Mouse (Mus musculus): ENCODE results near the gene Tkt. TPM values are rescaled to one million over a fixed set of nuclear protein-coding genes. Genes with fewer than 3 reads are reported as not detected.

The Tkt gene
- polyA plus RNA-seq, 1 experiment from 2014 or later, result 244 TPM

DNA sequence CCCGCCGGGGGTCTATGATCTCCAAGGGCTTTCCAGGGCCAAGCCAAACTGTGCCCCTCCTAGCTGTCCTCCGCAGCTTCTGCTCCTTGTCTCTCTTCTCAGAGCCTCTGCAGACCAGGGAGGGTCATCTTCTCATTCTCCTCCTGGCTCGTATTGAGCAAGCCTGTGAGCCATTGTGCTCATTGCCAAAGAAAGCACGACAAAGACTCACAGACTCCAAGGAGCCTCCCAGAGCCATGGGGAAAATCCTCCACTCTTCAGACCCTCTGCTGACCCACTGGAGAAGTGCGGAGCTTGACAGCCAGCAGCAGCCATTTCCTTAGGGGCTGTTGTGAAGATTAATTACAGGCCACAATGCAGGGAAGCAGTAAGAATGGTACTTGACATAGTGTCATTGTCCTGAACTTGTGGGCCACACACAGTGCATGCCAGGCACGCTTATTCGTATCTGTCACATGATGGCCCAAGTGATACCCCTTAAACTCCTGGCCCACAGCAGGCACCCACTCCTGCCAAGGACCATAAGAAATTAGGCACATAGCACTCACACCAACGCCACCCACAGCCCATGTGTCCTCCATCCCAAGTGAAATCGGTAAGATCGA, 42.0 kb downstream of the Tkt start:
- no peaks in the 10 kb centered on the region for H3K27me3 ChIP-seq (ENCODE audit: control insufficient read depth, insufficient read depth, low read depth, low read length)
- H3K4me1 ChIP-seq (replicated peaks; ENCODE audit: control insufficient read depth, insufficient read depth, low read length), result peaks cover 28% of the 10 kb centered on the region
- no peak overlapping the region for H3K27ac ChIP-seq (ENCODE audit: low read length)
- H3K4me3 ChIP-seq (ENCODE audit: low read length), result no peak overlapping the region
- 61% methylated on average over 11 of the region's 11 CpGs for WGBS
- no peaks in the 10 kb centered on the region for H3K9me3 ChIP-seq (ENCODE audit: control insufficient read depth, low read length)
- ATAC-seq (ENCODE audit: low read depth), result no peak
- peaks cover 2% of the 10 kb centered on the region; the same call in 1 of the 2 replicates for H3K36me3 ChIP-seq (ENCODE audit: control insufficient read depth, insufficient read depth, low read length)
- no peak overlapping the region for H3K4me2 ChIP-seq (ENCODE audit: low read depth, low read length)
- no peak overlapping the region for H3K9ac ChIP-seq (ENCODE audit: low read length)

DNA sequence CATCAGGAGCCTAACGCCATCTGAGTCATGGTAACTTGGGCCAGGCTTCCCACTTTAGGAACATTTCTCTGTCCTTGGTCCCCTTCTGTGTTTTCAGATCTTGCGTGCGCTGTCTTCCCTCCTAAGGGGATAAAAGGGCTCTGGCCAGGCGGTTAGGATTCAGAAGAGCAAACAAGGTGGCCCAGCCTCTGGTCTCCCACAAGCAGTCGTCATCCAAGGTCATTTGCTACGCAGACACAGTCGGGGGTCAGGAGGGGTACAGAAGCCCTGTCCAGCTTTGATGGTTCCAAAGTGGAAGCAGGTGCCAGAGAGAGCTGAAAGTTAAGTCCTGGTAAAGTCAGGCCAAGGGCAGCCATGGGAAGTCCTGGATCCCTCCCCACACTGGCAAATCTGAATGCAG, 42.8 kb downstream of the Tkt start:
- H3K4me3 ChIP-seq (ENCODE audit: low read length), result no peak overlapping the region
- H3K9me3 ChIP-seq (ENCODE audit: control insufficient read depth, low read length), result no peaks in the 10 kb centered on the region
- H3K27me3 ChIP-seq (ENCODE audit: control insufficient read depth, insufficient read depth, low read depth, low read length), result no peaks in the 10 kb centered on the region
- ATAC-seq (ENCODE audit: low read depth), result no peak
- H3K4me2 ChIP-seq (ENCODE audit: low read depth, low read length), result no peak overlapping the region
- peaks cover 27% of the 10 kb centered on the region for H3K4me1 ChIP-seq (replicated peaks; ENCODE audit: control insufficient read depth, insufficient read depth, low read length)
- H3K36me3 ChIP-seq (ENCODE audit: control insufficient read depth, insufficient read depth, low read length), result peaks cover 6% of the 10 kb centered on the region; the same call in 1 of the 2 replicates
- 68% methylated on average over 7 of the region's 7 CpGs for WGBS
- no peak overlapping the region for H3K27ac ChIP-seq (ENCODE audit: low read length)
- H3K9ac ChIP-seq (ENCODE audit: low read length), result no peak overlapping the region

DNA sequence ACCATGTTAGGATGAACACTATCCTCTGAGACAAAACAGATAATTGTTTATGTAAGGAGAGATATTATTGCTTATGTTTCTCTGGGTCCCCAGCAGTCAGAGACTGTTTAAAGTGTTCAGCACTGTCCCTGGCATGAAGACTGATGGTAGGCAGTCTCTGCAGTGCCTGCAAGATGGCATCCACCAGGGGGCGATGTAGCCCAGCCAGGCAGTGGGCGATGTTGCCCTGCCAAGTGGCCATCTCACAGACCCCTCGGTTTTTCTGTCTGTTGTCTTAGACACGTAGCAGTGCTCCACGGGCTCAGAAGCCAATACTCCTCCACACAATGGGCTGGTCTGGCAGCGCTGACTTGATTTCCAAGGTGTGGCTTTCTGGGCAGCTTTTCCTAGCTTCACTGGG, 43.3 kb downstream of the Tkt start:
- ATAC-seq (ENCODE audit: low read depth), result no peak
- H3K9ac ChIP-seq (ENCODE audit: low read length), result 0 out of 2 replicates have a peak overlapping the region, but pooled peaks have one; percentile 17
- H3K27me3 ChIP-seq (ENCODE audit: control insufficient read depth, insufficient read depth, low read depth, low read length), result no peaks in the 10 kb centered on the region
- peaks cover 6% of the 10 kb centered on the region; the same call in 1 of the 2 replicates for H3K36me3 ChIP-seq (ENCODE audit: control insufficient read depth, insufficient read depth, low read length)
- no peak overlapping the region for H3K4me2 ChIP-seq (ENCODE audit: low read depth, low read length)
- no peaks in the 10 kb centered on the region for H3K9me3 ChIP-seq (ENCODE audit: control insufficient read depth, low read length)
- WGBS, result 10% methylated on average over 6 of the region's 6 CpGs
- no peak overlapping the region for H3K4me3 ChIP-seq (ENCODE audit: low read length)
- H3K27ac ChIP-seq (ENCODE audit: low read length), result no peak overlapping the region
- H3K4me1 ChIP-seq (replicated peaks; ENCODE audit: control insufficient read depth, insufficient read depth, low read length), result peaks cover 27% of the 10 kb centered on the region

DNA sequence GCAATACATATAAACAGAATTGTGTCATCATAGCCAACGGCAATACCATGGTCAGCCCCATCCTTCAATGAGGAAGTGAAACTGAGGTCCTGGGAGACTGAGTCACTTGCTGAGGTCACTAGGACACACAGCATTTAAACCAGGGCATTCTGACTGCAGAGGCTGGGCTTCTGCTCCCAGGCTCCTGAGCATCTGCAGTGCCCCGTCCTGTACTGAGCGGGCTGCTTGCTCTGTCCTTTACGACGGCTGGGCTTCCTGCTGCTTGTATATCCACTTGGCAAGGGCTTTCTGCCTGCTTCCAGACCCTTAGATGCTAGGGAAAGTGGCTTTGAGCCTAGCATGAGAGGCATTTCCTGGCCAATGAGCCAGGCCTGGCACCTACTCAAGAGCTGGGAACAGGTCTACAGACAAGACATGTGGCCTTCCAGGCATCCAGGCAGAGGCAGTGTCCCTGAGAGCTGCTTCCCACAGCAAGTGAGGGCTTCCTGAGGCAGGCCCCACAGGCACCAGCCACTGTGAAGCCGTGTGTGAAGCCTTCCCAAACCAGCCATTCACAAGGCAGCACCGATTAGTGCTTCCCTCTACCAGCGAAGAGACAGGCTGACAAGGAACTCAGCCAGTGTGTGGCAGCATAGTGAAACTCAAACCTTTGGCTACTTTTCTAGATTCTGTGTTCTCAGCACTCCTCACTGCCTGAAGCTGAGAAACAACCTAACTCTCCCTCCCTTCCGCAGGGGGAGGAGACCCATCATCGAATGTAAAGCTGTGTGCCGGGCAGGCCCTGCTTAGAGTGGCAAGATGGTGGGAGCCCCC, 45.3 kb downstream of the Tkt start:
- Histone ChIP-seq H3K4me1 (replicated peaks; ENCODE audit: control insufficient read depth, insufficient read depth, low read length) (peaks cover 22% of the 10 kb centered on the region), H3K36me3 (ENCODE audit: control insufficient read depth, insufficient read depth, low read length) (peaks cover 8% of the 10 kb centered on the region; the same call in 1 of the 2 replicates), H3K27ac (ENCODE audit: low read length) (peak overlapping the region; percentile 81), H3K9me3 (ENCODE audit: control insufficient read depth, low read length) (no peaks in the 10 kb centered on the region), H3K4me3 (ENCODE audit: low read length) (no peak overlapping the region), H3K9ac (ENCODE audit: low read length) (peak overlapping the region; percentile 26; the same call in 1 of the 2 replicates), H3K27me3 (ENCODE audit: control insufficient read depth, insufficient read depth, low read depth, low read length) (no peaks in the 10 kb centered on the region), H3K4me2 (ENCODE audit: low read depth, low read length) (no peak overlapping the region)
- ATAC-seq (ENCODE audit: low read depth), result peak; percentile 75
- WGBS, result 33% methylated on average over 11 of the region's 11 CpGs

DNA sequence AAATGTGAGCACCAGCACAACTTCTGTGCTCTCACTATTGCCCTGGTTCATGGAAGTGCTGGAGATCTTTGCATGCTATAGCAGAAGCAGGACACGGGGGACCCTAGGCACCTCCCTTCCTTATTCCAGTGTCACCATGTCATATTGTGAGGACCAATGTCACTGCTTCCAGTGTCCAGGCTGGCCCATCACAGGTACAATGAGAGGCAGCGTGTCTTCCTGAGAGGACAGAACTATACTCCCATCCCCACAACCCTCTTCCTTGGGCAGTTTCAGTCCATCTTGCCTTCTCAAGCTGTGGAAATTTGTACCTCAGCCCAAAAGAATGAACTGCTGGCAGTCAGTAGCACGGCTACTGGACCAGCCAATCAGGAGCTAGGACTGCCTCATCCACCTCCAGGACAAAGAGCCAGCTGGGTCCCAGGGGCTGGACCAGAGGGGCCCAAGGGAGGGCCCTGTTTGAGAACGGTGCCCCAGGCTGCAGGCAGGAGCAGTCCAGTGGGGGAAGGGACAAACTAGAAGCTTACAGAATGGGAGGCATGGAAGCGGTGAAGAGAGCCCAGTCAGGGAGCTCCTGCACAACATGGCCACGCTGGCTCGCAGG, 46.0 kb downstream of the Tkt start:
- no peak overlapping the region for H3K4me2 ChIP-seq (ENCODE audit: low read depth, low read length)
- H3K27ac ChIP-seq (ENCODE audit: low read length), result peak overlapping the region; percentile 81
- 47% methylated on average over 7 of the region's 7 CpGs for WGBS
- peaks cover 11% of the 10 kb centered on the region; the same call in 1 of the 2 replicates for H3K36me3 ChIP-seq (ENCODE audit: control insufficient read depth, insufficient read depth, low read length)
- peak overlapping the region; percentile 12; the same call in 1 of the 2 replicates for H3K9ac ChIP-seq (ENCODE audit: low read length)
- ATAC-seq (ENCODE audit: low read depth), result peak; percentile 71
- no peak overlapping the region for H3K4me3 ChIP-seq (ENCODE audit: low read length)
- peaks cover 22% of the 10 kb centered on the region for H3K4me1 ChIP-seq (replicated peaks; ENCODE audit: control insufficient read depth, insufficient read depth, low read length)
- H3K27me3 ChIP-seq (ENCODE audit: control insufficient read depth, insufficient read depth, low read depth, low read length), result no peaks in the 10 kb centered on the region
- no peaks in the 10 kb centered on the region for H3K9me3 ChIP-seq (ENCODE audit: control insufficient read depth, low read length)

DNA sequence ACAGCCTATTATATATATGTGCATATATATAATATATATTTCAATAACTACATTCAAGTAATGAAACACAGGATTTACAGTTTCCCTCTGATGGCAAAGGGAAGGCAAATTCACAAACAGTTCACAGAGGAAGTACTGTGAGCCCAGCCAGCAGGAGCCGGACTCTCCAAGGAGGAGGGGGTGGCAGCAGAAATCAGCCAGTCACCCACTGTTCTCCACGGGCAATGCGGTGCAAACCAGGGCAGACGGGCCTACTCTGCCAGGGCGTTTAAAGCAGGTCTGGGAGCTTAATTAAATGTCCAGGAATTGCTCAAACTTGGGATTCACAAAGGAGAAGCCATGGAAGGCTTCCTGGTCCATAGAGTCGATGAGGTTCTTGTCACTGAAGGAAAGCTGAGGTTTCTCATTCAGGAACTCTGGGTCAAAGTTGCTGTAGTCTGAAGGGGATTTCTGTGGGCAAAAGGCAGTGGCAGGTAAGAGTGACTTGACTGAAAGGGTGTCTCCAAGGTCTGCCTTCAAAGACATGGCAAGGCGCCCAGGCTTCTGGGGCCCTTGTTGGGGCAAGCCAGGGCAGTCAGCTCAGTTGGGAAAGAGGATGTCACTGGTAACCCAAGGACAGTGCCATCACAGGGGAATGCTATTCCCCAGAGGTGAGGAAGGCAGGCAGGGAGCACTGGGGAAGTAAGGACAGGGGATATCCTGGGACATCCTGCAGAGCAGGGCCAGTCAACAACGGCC, 47.6 kb downstream of the Tkt start:
- Histone ChIP-seq H3K27ac (ENCODE audit: low read length) (no peak overlapping the region), H3K4me1 (replicated peaks; ENCODE audit: control insufficient read depth, insufficient read depth, low read length) (peaks cover 22% of the 10 kb centered on the region), H3K27me3 (ENCODE audit: control insufficient read depth, insufficient read depth, low read depth, low read length) (no peaks in the 10 kb centered on the region), H3K36me3 (ENCODE audit: control insufficient read depth, insufficient read depth, low read length) (peaks cover 17% of the 10 kb centered on the region), H3K9me3 (ENCODE audit: control insufficient read depth, low read length) (no peaks in the 10 kb centered on the region), H3K4me2 (ENCODE audit: low read depth, low read length) (no peak overlapping the region), H3K9ac (ENCODE audit: low read length) (no peak overlapping the region), H3K4me3 (ENCODE audit: low read length) (no peak overlapping the region)
- ATAC-seq (ENCODE audit: low read depth), result no peak
- 87% methylated on average over 8 of the region's 8 CpGs for WGBS

DNA sequence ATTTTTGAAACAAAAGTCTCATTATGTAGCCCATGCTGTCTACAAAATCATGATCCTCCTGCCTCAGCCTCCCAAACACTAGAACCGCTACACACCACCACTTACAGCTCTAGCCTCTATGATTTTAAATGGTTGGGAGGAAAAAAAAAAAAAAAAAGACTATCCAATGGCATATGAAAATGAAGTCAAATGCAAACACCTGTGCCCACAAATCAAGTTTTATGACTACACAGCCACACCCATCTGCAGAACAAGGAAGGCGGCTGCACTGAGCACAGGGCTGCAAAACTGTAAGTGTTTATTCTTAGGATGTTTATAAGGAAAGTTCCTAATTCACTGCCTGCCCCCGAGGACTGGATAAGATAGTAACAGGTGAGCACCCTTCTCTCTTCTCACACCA, 48.2 kb downstream of the Tkt start:
- H3K27me3 ChIP-seq (ENCODE audit: control insufficient read depth, insufficient read depth, low read depth, low read length), result no peaks in the 10 kb centered on the region
- no peak overlapping the region for H3K9ac ChIP-seq (ENCODE audit: low read length)
- peaks cover 22% of the 10 kb centered on the region for H3K4me1 ChIP-seq (replicated peaks; ENCODE audit: control insufficient read depth, insufficient read depth, low read length)
- H3K4me3 ChIP-seq (ENCODE audit: low read length), result no peak overlapping the region
- no peaks in the 10 kb centered on the region for H3K9me3 ChIP-seq (ENCODE audit: control insufficient read depth, low read length)
- H3K27ac ChIP-seq (ENCODE audit: low read length), result no peak overlapping the region
- 56% methylated on average over 3 of the region's 3 CpGs for WGBS
- no peak for ATAC-seq (ENCODE audit: low read depth)
- H3K36me3 ChIP-seq (ENCODE audit: control insufficient read depth, insufficient read depth, low read length), result peaks cover 24% of the 10 kb centered on the region
- H3K4me2 ChIP-seq (ENCODE audit: low read depth, low read length), result no peak overlapping the region

DNA sequence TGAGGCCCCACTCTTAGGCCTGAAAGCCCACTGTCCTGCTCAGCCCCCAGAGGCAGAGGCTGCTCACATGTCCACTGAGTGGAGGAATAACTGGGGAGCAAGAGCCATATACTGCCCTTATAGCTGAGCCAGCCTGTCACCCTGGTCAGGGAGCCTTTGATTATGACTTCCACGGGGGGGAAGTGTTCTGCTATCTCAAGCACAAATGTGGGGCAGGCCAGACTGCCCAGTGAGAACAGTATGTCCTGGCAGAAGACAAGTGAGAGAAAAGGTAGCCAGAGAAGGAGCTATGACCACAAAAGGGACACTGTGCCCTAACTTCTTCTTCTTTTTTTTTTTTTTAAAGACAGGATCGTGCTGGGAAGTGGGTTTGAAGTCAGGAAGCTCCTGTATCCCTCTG, 49.0 kb downstream of the Tkt start:
- H3K9me3 ChIP-seq (ENCODE audit: control insufficient read depth, low read length), result no peaks in the 10 kb centered on the region
- no peak overlapping the region for H3K4me2 ChIP-seq (ENCODE audit: low read depth, low read length)
- no peak overlapping the region for H3K27ac ChIP-seq (ENCODE audit: low read length)
- H3K9ac ChIP-seq (ENCODE audit: low read length), result no peak overlapping the region
- H3K4me3 ChIP-seq (ENCODE audit: low read length), result no peak overlapping the region
- no peaks in the 10 kb centered on the region for H3K27me3 ChIP-seq (ENCODE audit: control insufficient read depth, insufficient read depth, low read depth, low read length)
- H3K4me1 ChIP-seq (replicated peaks; ENCODE audit: control insufficient read depth, insufficient read depth, low read length), result peaks cover 19% of the 10 kb centered on the region
- WGBS, result 70% methylated on average over 2 of the region's 2 CpGs
- ATAC-seq (ENCODE audit: low read depth), result no peak
- peaks cover 27% of the 10 kb centered on the region for H3K36me3 ChIP-seq (ENCODE audit: control insufficient read depth, insufficient read depth, low read length)

DNA sequence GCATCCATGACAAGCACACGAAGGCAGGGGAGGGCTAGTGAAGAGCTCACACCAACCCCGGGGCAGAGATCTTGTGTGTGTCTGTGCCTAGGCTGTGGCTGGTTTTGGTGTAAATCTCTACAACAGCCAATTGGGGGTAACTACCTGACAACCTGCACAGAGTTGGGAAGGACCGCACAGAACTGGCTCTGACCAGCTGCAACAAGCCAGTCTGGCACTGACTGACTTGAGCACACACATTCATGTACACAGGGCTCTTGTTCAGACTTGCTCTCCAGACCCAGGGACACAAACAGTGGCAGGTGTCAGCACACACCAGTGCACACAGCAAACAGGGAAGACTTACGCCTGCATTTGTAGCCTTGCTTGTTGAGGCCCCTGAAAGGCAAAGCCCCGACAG, 58.7 kb downstream of the Tkt start:
- Histone ChIP-seq H3K36me3 (ENCODE audit: control insufficient read depth, insufficient read depth, low read length) (peaks cover 8% of the 10 kb centered on the region), H3K9me3 (ENCODE audit: control insufficient read depth, low read length) (no peaks in the 10 kb centered on the region), H3K4me1 (replicated peaks; ENCODE audit: control insufficient read depth, insufficient read depth, low read length) (no peaks in the 10 kb centered on the region; the same call in 1 of the 2 replicates), H3K27ac (ENCODE audit: low read length) (no peak overlapping the region), H3K4me2 (ENCODE audit: low read depth, low read length) (no peak overlapping the region), H3K27me3 (ENCODE audit: control insufficient read depth, insufficient read depth, low read depth, low read length) (no peaks in the 10 kb centered on the region), H3K9ac (ENCODE audit: low read length) (no peak overlapping the region), H3K4me3 (ENCODE audit: low read length) (no peak overlapping the region)
- WGBS, result 80% methylated on average over 5 of the region's 5 CpGs
- ATAC-seq (ENCODE audit: low read depth), result no peak
